Mouse (Mus musculus) testis, adult 2 months (tissue): ENCODE results near the gene Kpna4.

ENCODE experiments used
- CTCF ChIP-seq: fragments of 200-500 bp; IDR thresholded peaks from 2 replicates; pipeline ENCODE4 v1.5.1; 2012; ENCODE audit warnings: low read depth, mild to moderate bottlenecking, inconsistent platforms, low read length, moderate library complexity; ENCODE audit not compliant: control insufficient read depth, insufficient read depth, insufficient replicate concordance
- POLR2A ChIP-seq: fragments of 200-500 bp; IDR thresholded peaks from 2 replicates; pipeline ENCODE4 v1.6.1; 2012; ENCODE audit warnings: low read depth, mild to moderate bottlenecking, inconsistent platforms, low read length, moderate library complexity; ENCODE audit not compliant: control insufficient read depth

DNA sequence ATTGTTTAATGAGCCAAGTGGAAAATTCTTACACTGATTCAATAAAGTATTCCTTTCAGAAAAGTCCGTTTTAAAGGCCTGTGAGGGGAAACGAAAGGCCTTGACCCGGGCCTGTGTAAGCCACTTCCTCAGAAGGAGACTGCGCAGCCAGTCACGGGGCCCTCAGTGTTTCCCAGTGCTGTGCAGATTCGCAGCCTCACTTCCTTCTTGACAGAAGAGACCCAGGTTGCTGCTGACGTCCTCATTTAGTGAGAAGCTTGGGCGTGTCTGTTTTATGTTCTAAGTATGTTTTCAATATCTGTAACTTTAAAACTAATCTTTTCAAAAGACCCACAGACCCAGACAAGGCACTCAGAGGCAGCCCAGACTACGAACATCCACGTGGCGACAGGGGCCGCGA is 29.6 kb upstream of the Kpna4 start:
- TF ChIP-seq CTCF (no peak), POLR2A (no peak)
